Mouse (Mus musculus): ENCODE measurements at regions not wholly inside any gene's neighbourhood (a gene's known extent, or its start where the extent isn't known, plus 50 kb on each side); places are given as distances from the start of the nearest gene placed in this dataset.

GRCm38 (mm10) chr17:41402417-41402816 lies 467.6 kb upstream of the Cenpq start:
- DNase-seq (ENCODE audit: low read depth, low spot score): peak; percentile 1

All from mesoderm, embryonic 11.5 days (tissue).